Mouse (Mus musculus): ENCODE results near the gene Olfr474. TPM values are rescaled to one million over a fixed set of nuclear protein-coding genes. Genes with fewer than 3 reads are reported as not detected.

Olfr474 gene
- not detected in 2 replicates for polyA plus RNA-seq (2015; fragmentation: Nextera tagmentation; extraction: Ambion mirVana)

DNA sequence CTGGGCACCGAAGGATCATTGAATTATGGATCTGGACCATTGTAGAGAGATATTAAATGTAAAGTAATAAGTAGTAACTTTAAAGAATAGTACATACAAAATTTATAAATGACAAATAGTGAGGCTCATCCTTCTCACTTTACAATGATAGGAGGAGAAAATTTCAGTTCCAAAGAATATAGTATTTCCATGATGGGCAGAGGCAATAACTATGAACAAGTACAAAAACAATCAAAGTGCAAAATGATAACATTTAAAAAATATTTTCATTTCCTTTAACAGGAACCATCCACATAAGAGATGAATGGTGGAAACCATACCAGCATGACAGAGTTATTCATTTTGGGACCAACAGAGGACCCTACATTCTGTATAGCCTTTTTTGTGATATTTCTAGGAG, at the start of gene Olfr474:
Gene Olfr474 (plus strand): TSS at position 301 of the 400 bp plus-strand sequence.

DNA sequence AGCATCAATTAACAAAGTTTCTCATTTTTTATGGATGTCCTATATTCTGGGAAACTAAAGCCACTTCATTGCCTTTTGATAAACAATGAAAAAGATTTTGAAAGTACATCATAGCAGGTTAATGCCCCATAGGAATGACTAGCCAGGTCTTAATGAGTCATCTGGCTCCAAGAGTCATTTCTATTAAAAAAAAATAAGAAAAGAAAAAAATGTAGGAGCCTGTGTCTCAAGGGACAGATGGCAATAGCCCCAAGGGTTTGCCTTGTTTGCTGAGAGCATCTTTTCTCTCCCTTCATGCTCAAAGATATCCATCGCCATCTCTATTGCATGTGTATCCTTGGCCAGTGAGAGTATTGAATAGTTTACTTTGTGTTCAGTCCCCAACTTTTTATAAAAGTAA, 24.3 kb upstream of the Olfr474 start, which contains the start of gene Olfr473:
Gene Olfr473 (plus strand): TSS at position 301 of the 400 bp plus-strand sequence.

DNA sequence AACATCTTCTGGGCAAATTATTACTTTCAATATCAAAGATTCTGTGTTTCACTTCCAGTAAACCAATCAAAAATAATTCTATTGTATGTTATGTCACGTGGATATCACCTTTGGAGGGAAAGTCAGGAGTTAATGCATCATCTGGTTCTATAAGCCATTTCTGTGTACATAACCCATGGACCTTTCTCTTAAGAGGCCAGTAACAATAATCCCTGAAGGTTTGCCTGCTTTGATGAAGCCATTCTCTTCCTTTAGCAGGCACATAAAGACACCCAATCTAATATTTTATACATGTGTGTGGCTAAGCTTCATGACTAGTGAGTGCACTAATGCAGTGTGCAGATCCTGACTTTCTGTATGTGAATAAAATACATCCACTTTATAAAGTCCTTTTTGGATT, 10.1 kb downstream of the Olfr474 start, which contains the start of gene Olfr476:
Gene Olfr476 (plus strand): TSS at position 301 of the 400 bp plus-strand sequence.

DNA sequence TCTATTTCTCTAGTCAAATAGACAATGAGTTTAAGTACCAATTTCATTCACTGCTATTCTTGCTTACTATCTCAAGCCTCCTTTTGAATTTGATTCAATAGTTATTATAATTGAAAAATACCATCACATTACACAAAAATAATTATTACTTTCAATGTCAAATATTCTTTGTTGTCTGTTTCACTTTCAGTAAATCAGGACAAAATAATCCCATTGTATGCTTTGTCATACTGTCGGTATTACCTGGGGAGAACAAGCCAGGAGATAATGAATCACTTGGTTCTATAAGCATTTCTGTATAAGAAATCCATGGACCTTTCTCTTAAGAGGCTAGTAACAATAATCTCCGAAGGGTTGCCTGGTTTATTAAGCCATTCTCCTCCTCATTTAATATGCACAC, 31.9 kb downstream of the Olfr474 start, which contains the start of gene Olfr477:
Gene Olfr477 (plus strand): TSS at position 301 of the 400 bp plus-strand sequence.

Other genes with a start within 250 kb of the Olfr474 start
- 0.14 and 0.15 TPM in 2 replicates for gene Cyb5r2, start 196.6 kb upstream of the Olfr474 start, polyA plus RNA-seq (2015; fragmentation: Nextera tagmentation; extraction: Ambion mirVana)
- gene Ovch2, start 153.4 kb upstream of the Olfr474 start, polyA plus RNA-seq (2015; fragmentation: Nextera tagmentation; extraction: Ambion mirVana) = not detected in 2 replicates
- gene Olfr467, start 142.4 kb upstream of the Olfr474 start, polyA plus RNA-seq (2015; fragmentation: Nextera tagmentation; extraction: Ambion mirVana) = not detected in 2 replicates
- gene Olfr469, start 129.1 kb upstream of the Olfr474 start, polyA plus RNA-seq (2015; fragmentation: Nextera tagmentation; extraction: Ambion mirVana) = not detected in 2 replicates
- gene Olfr470, start 107.2 kb upstream of the Olfr474 start, polyA plus RNA-seq (2015; fragmentation: Nextera tagmentation; extraction: Ambion mirVana) = not detected in 2 replicates
- gene Olfr472, start 56.7 kb upstream of the Olfr474 start, polyA plus RNA-seq (2015; fragmentation: Nextera tagmentation; extraction: Ambion mirVana) = not detected in 2 replicates
- not detected in 2 replicates for gene Olfr473, start 24.2 kb upstream of the Olfr474 start, polyA plus RNA-seq (2015; fragmentation: Nextera tagmentation; extraction: Ambion mirVana)
- not detected in 2 replicates for gene Olfr476, start 10.2 kb downstream of the Olfr474 start, polyA plus RNA-seq (2015; fragmentation: Nextera tagmentation; extraction: Ambion mirVana)
- gene Olfr477, start 32.0 kb downstream of the Olfr474 start, polyA plus RNA-seq (2015; fragmentation: Nextera tagmentation; extraction: Ambion mirVana) = not detected in 2 replicates
- not detected in 2 replicates for gene Olfr478, start 79.3 kb downstream of the Olfr474 start, polyA plus RNA-seq (2015; fragmentation: Nextera tagmentation; extraction: Ambion mirVana)
- gene Olfr479, start 96.0 kb downstream of the Olfr474 start, polyA plus RNA-seq (2015; fragmentation: Nextera tagmentation; extraction: Ambion mirVana) = not detected in 2 replicates
- not detected in 2 replicates for gene Olfr480, start 112.7 kb downstream of the Olfr474 start, polyA plus RNA-seq (2015; fragmentation: Nextera tagmentation; extraction: Ambion mirVana)
- gene Olfr481, start 125.2 kb downstream of the Olfr474 start, polyA plus RNA-seq (2015; fragmentation: Nextera tagmentation; extraction: Ambion mirVana) = not detected in 2 replicates
- gene Olfr482, start 142.9 kb downstream of the Olfr474 start, polyA plus RNA-seq (2015; fragmentation: Nextera tagmentation; extraction: Ambion mirVana) = 0.10 and 0.16 TPM in 2 replicates
- gene Olfr483, start 146.2 kb downstream of the Olfr474 start, polyA plus RNA-seq (2015; fragmentation: Nextera tagmentation; extraction: Ambion mirVana) = not detected in 2 replicates
- gene Olfr484, start 172.8 kb downstream of the Olfr474 start, polyA plus RNA-seq (2015; fragmentation: Nextera tagmentation; extraction: Ambion mirVana) = not detected in 2 replicates
- not detected in 2 replicates for gene Olfr485, start 205.2 kb downstream of the Olfr474 start, polyA plus RNA-seq (2015; fragmentation: Nextera tagmentation; extraction: Ambion mirVana)
- gene Olfr486, start 218.1 kb downstream of the Olfr474 start, polyA plus RNA-seq (2015; fragmentation: Nextera tagmentation; extraction: Ambion mirVana) = not detected in 2 replicates